Mouse (Mus musculus) gonadal fat pad, adult 2 months (tissue): Measurements from ENCODE around the gene Sele. TPM values are rescaled to one million over a fixed set of nuclear protein-coding genes. Genes with fewer than 3 reads are reported as not detected.
"Not testable (repeated sequence)": the region's sequence is repeated elsewhere in the genome, so short reads cannot be mapped to it uniquely, and the experiment has no call there.

Experiments
- DNase-seq: peaks from one replicate; pipeline ENCODE4 v3.0.0-alpha.2; 2012; ENCODE audit warnings: low read depth
- polyA plus RNA-seq: library from polyadenylated mRNA; depleted of rRNA; stranded (reverse); fragments of >200 nt; gene quantifications from 2 replicates; pipeline ENCODE4 v1.2.3, GENCODE M21; 2012; rRNA removed

Gene Sele
- 0.16 TPM in 1 of 2 replicates, not detected in the other for polyA plus RNA-seq

- no peak for DNase-seq
Observed at GRCm38 (mm10) chr1:164047934-164048333, at the start of gene Sele. Gene Sele (plus strand): TSS chr1:164048234.

GRCm38 (mm10) chr1:164001831-164002452 lies 46.1 kb upstream of the Sele start:
- no peak for DNase-seq

GRCm38 (mm10) chr1:164004311-164004710 lies 43.7 kb upstream of the Sele start:
- no peak for DNase-seq

GRCm38 (mm10) chr1:164009235-164009634 lies 38.8 kb upstream of the Sele start:
- no peak for DNase-seq

- no peak for DNase-seq
Observed at GRCm38 (mm10) chr1:164014616-164015015, 33.4 kb upstream of the Sele start.

- no peak for DNase-seq
Observed at GRCm38 (mm10) chr1:164018221-164018896, 29.7 kb upstream of the Sele start.

GRCm38 (mm10) chr1:164019789-164020188 lies 28.2 kb upstream of the Sele start:
- no peak for DNase-seq

- not testable (repeated sequence) for DNase-seq
Observed at GRCm38 (mm10) chr1:164020746-164021145, 27.3 kb upstream of the Sele start.

GRCm38 (mm10) chr1:164022106-164022505 lies 25.9 kb upstream of the Sele start:
- not testable (repeated sequence) for DNase-seq

- DNase-seq, result no peak
Observed at GRCm38 (mm10) chr1:164025685-164026084, 22.3 kb upstream of the Sele start.

GRCm38 (mm10) chr1:164027416-164027815 lies 20.6 kb upstream of the Sele start:
- no peak for DNase-seq

GRCm38 (mm10) chr1:164040385-164041135 lies 7.5 kb upstream of the Sele start:
- no peak for DNase-seq

GRCm38 (mm10) chr1:164043549-164043948 lies 4.5 kb upstream of the Sele start:
- no peak for DNase-seq

- DNase-seq, result no peak
Observed at GRCm38 (mm10) chr1:164053561-164053960, 5.5 kb downstream of the Sele start.

- DNase-seq, result no peak
Observed at GRCm38 (mm10) chr1:164054800-164055199, 6.8 kb downstream of the Sele start.

GRCm38 (mm10) chr1:164060071-164060470 lies 12.0 kb downstream of the Sele start:
- no peak for DNase-seq

- no peak for DNase-seq
Observed at GRCm38 (mm10) chr1:164061278-164061677, 13.2 kb downstream of the Sele start.

- DNase-seq, result no peak
Observed at GRCm38 (mm10) chr1:164061925-164062324, 13.9 kb downstream of the Sele start, which contains the start of gene Sell. Gene Sell (plus strand): TSS chr1:164061982.

- DNase-seq, result no peak
Observed at GRCm38 (mm10) chr1:164062856-164063255, 14.8 kb downstream of the Sele start.

- no peak for DNase-seq
Observed at GRCm38 (mm10) chr1:164063745-164064144, 15.7 kb downstream of the Sele start.

GRCm38 (mm10) chr1:164069261-164069660 lies 21.2 kb downstream of the Sele start:
- DNase-seq, result no peak

GRCm38 (mm10) chr1:164070461-164070860 lies 22.4 kb downstream of the Sele start:
- DNase-seq, result no peak

- DNase-seq, result no peak
Observed at GRCm38 (mm10) chr1:164071111-164071510, 23.1 kb downstream of the Sele start.
